In genomic region chr5:43821538-43821937, GRCm38 (mm10) we compare ENCODE assay signal across 8 mouse cellular contexts. TPM values are rescaled to one million over a fixed set of nuclear protein-coding genes. Genes with fewer than 3 reads are reported as not detected.
DNase-seq lines count a peak whose midpoint lies in the region; ATAC-seq and TF ChIP-seq lines count a peak whose summit lies in the region.

Gene Fbxl5 (minus strand): TSS chr5:43821638.

- no peak for DNase-seq in left cerebral cortex, adult 2 months (ENCODE audit: extremely low spot score in 1 of 2, low spot score in 2 of 2)
- no peak for DNase-seq in left cerebral cortex, adult 11 months (ENCODE audit: low spot score)
- no peak for DNase-seq in heart, adult 8-10 months (ENCODE audit: low spot score)
- DNase-seq in layer of hippocampus, postnatal 25 days (ENCODE audit: extremely low spot score in 1 of 2, low spot score in 1 of 2) = no peak
- no peak for DNase-seq in embryo, embryonic 10.5 days (ENCODE audit: low spot score)

- 80% methylated on average over 19 of the region's 19 CpGs for WGBS in midbrain, embryonic 16.5 days

- H3K4me1 ChIP-seq in midbrain, embryonic 16.5 days (ENCODE audit: control insufficient read depth, insufficient read depth, low read length) = no peaks in the 10 kb centered on the region

- H3K9me3 ChIP-seq in midbrain, embryonic 16.5 days (replicated peaks; ENCODE audit: control insufficient read depth, low read length, poor library complexity, severe bottlenecking) = no peaks in the 10 kb centered on the region

- no peaks in the 10 kb centered on the region for H3K27me3 ChIP-seq in midbrain, embryonic 16.5 days (ENCODE audit: control insufficient read depth, insufficient read depth, low read depth, low read length)

- no peak within 1 kb of the TSS for H3K27ac ChIP-seq in left cerebral cortex, adult 2 months
- H3K27ac ChIP-seq in midbrain, embryonic 16.5 days (ENCODE audit: low read length) = no peak within 1 kb of the TSS

- intact Hi-C loops in left cerebral cortex, adult 2 months (cut with DNase I) = loop anchor here (10.0 kb wide), 1 partner anchor 147 kb away; no protein-coding TSS in a partner anchor

- H3K9ac ChIP-seq in midbrain, embryonic 16.5 days (ENCODE audit: low read depth, low read length) = no peak within 1 kb of the TSS

- no peak within 1 kb of the TSS for H3K4me2 ChIP-seq in midbrain, embryonic 16.5 days (ENCODE audit: low read length)

- no peak for TF ChIP-seq CTCF in left cerebral cortex, adult 2 months (IDR thresholded peaks at IDR 0.05)

- no peak for ATAC-seq in common myeloid progenitor, adult 5-6 weeks (replicated peaks; ENCODE audit: low read depth, poor library complexity, severe bottlenecking)
- no peak for ATAC-seq in midbrain, embryonic 16.5 days
- no peak for ATAC-seq in cerebellum, adult (ENCODE audit: insufficient number of reproducible peaks, low FRiP score, low TSS enrichment)

- no peak within 1 kb of the TSS for H3K4me3 ChIP-seq in left cerebral cortex, adult 2 months
- no peak within 1 kb of the TSS for H3K4me3 ChIP-seq in midbrain, embryonic 16.5 days (ENCODE audit: low read depth, low read length)

- no peaks in the 10 kb centered on the region for H3K36me3 ChIP-seq in midbrain, embryonic 16.5 days (ENCODE audit: control insufficient read depth, insufficient read depth, low read length)

RNA-seq across cellular contexts. Expression of gene Fbxl5, which starts in this region (rescaled TPM):
- 10 to 100 TPM; 85.3 to 92.2 TPM for total RNA-seq in left cerebral cortex, adult 2 months (2021)
- 50.0 and 55.5 TPM in 2 replicates for total RNA-seq in common myeloid progenitor, adult 5-6 weeks (2017)
- 10 to 100 TPM; 36.4 to 43.2 (median 38.0) TPM for total RNA-seq in heart, adult 8-10 months (2022)
- total RNA-seq in layer of hippocampus, postnatal 25 days (2021) = 10 to 100 TPM; 86.7 to 94.9 TPM
- 84.5 and 85.1 TPM in 2 replicates for polyA plus RNA-seq in midbrain, embryonic 16.5 days (2015; fragmentation: Nextera tagmentation; extraction: Ambion mirVana)
